Mouse (Mus musculus) midbrain, embryonic 10.5 days (tissue): ENCODE results near the gene Nomo1. TPM values are rescaled to one million over a fixed set of nuclear protein-coding genes. Genes with fewer than 3 reads are reported as not detected.

ENCODE experiments used
- DNase-seq: peaks from one replicate; pipeline ENCODE4 v3.0.0-alpha.2; 2017; ENCODE audit warnings: low spot score
- H3K27ac ChIP-seq: fragments of 300-500 bp; sonication (generic); replicated peaks from 2 replicates; pipeline ENCODE4 v1.5.1; 2016; ENCODE audit warnings: mild to moderate bottlenecking
- H3K27me3 ChIP-seq: fragments of 300-500 bp; sonication (generic); 2 replicates; pipeline ENCODE4 v1.6.1; 2016; ENCODE audit warnings: low read depth, mild to moderate bottlenecking; ENCODE audit not compliant: poor library complexity, severe bottlenecking
- H3K36me3 ChIP-seq: fragments of 300-500 bp; sonication (generic); 2 replicates; pipeline ENCODE4 v1.6.1; 2016; ENCODE audit warnings: mild to moderate bottlenecking, moderate library complexity
- H3K4me1 ChIP-seq: fragments of 300-500 bp; sonication (generic); 2 replicates; pipeline ENCODE4 v1.6.1; 2016
- H3K4me3 ChIP-seq: fragments of 300-500 bp; sonication (generic); 2 replicates; pipeline ENCODE4 v1.5.1; 2016; ENCODE audit warnings: mild to moderate bottlenecking, moderate library complexity
- H3K9me3 ChIP-seq: fragments of 300-500 bp; sonication (generic); replicated peaks from 2 replicates; pipeline ENCODE4 v1.6.1; 2016; ENCODE audit warnings: mild to moderate bottlenecking
- WGBS: fragments of 180-500 bp; shearing (Covaris S2); methylation state at CpG from one replicate; pipeline ENCODE4 v1.1.7; 2016; 5-methylcytosine and 5-hydroxymethylcytosine counted together
- polyA plus RNA-seq: library from polyadenylated mRNA; unstranded; fragments of >200 nt; fragmentation: Nextera tagmentation; extraction: Ambion mirVana; gene quantifications from 2 replicates; pipeline ENCODE4 v1.2.1, GENCODE M21; 2016

Gene Nomo1
- polyA plus RNA-seq, 1 experiment from 2014 or later, result 29.9 TPM

- Histone ChIP-seq H3K27me3 (no peaks in the 10 kb centered on the region), H3K27ac (no peak overlapping the region), H3K9me3 (no peaks in the 10 kb centered on the region), H3K4me1 (peaks cover 14% of the 10 kb centered on the region), H3K4me3 (no peak overlapping the region), H3K36me3 (peaks cover 87% of the 10 kb centered on the region)
- no peak for DNase-seq
- WGBS, result 90% methylated on average over 4 of the region's 4 CpGs
Observed at GRCm38 (mm10) chr7:46052161-46052821, 18.8 kb downstream of the Nomo1 start.

GRCm38 (mm10) chr7:46053566-46053965, 20.1 kb downstream of the Nomo1 start:
- no peaks in the 10 kb centered on the region for H3K27me3 ChIP-seq
- H3K27ac ChIP-seq, result no peak overlapping the region
- no peak for DNase-seq
- WGBS, result 93% methylated on average over 3 of the region's 3 CpGs
- peaks cover 87% of the 10 kb centered on the region for H3K36me3 ChIP-seq
- no peak overlapping the region for H3K4me3 ChIP-seq
- no peaks in the 10 kb centered on the region for H3K9me3 ChIP-seq
- H3K4me1 ChIP-seq, result peaks cover 14% of the 10 kb centered on the region

- no peak overlapping the region for H3K27ac ChIP-seq
- H3K27me3 ChIP-seq, result no peaks in the 10 kb centered on the region
- 96% methylated on average over 11 of the region's 11 CpGs for WGBS
- no peaks in the 10 kb centered on the region for H3K4me1 ChIP-seq
- no peak for DNase-seq
- no peaks in the 10 kb centered on the region for H3K9me3 ChIP-seq
- H3K4me3 ChIP-seq, result no peak overlapping the region
- peaks cover 99% of the 10 kb centered on the region for H3K36me3 ChIP-seq
Observed at GRCm38 (mm10) chr7:46058882-46059281, 25.4 kb downstream of the Nomo1 start.

GRCm38 (mm10) chr7:46060688-46061087, 27.2 kb downstream of the Nomo1 start:
- no peaks in the 10 kb centered on the region for H3K27me3 ChIP-seq
- no peaks in the 10 kb centered on the region for H3K4me1 ChIP-seq
- DNase-seq, result no peak
- peaks cover 99% of the 10 kb centered on the region for H3K36me3 ChIP-seq
- WGBS, result 98% methylated on average over 8 of the region's 8 CpGs
- no peak overlapping the region for H3K27ac ChIP-seq
- H3K9me3 ChIP-seq, result no peaks in the 10 kb centered on the region
- no peak overlapping the region for H3K4me3 ChIP-seq

- Histone ChIP-seq H3K36me3 (peaks cover 98% of the 10 kb centered on the region), H3K4me3 (no peak overlapping the region), H3K27me3 (no peaks in the 10 kb centered on the region), H3K9me3 (no peaks in the 10 kb centered on the region), H3K27ac (no peak overlapping the region), H3K4me1 (no peaks in the 10 kb centered on the region)
- 94% methylated on average over 16 of the region's 16 CpGs for WGBS
- no peak for DNase-seq
Observed at GRCm38 (mm10) chr7:46061614-46062013, 28.1 kb downstream of the Nomo1 start.

DNA sequence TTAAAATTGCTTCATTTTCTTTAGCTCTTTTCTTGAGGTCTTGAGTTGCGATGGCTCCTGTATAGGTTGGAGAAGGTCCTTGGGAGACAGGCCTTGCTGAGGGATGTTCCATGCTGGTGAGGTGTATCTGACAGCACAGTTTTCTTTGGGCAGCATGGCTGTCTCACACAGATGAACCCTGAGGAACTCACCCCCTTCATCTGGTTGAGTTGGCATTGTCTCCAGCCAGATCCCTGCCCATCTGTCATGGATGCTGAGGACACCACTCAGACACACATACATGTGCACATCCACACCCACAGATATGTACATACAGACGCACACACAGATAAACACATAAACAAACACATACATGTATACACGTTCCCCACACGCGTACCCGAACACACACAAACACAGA, 29.8 kb downstream of the Nomo1 start:
- no peaks in the 10 kb centered on the region for H3K27me3 ChIP-seq

GRCm38 (mm10) chr7:46068831-46069230, 35.3 kb downstream of the Nomo1 start:
- WGBS, result 95% methylated on average over 8 of the region's 8 CpGs
- Histone ChIP-seq H3K4me1 (no peaks in the 10 kb centered on the region), H3K9me3 (no peaks in the 10 kb centered on the region), H3K27me3 (no peaks in the 10 kb centered on the region), H3K36me3 (peaks cover 98% of the 10 kb centered on the region), H3K4me3 (no peak overlapping the region), H3K27ac (no peak overlapping the region)
- DNase-seq, result no peak

More for the DNA sequence above, 29.8 kb downstream of the Nomo1 start:
- DNase-seq, result no peak
- H3K27ac ChIP-seq, result no peak overlapping the region
- WGBS, result 94% methylated on average over 6 of the region's 6 CpGs
- H3K9me3 ChIP-seq, result no peaks in the 10 kb centered on the region
- peaks cover 98% of the 10 kb centered on the region for H3K36me3 ChIP-seq
- no peak overlapping the region for H3K4me3 ChIP-seq
- no peaks in the 10 kb centered on the region for H3K4me1 ChIP-seq

DNA sequence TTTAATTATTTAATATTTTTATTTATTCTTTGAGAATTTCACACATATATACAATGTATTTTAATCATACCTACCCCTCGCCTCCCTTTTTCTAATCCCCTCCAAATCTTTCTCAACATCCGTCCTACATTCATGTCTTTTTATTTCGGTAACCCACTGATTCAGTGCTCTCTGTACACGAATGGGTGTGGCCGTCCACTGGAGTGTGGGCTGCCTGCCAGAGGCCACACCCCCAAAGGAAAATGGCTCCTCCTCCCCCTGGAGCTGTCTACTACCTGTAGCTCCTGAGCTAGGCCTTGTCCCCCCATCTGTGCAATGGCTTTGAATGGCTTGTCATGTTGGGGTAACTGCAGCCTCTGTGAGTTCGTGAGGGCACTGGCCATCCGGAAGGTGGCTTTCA, 43.3 kb downstream of the Nomo1 start:
- H3K4me1 ChIP-seq, result no peaks in the 10 kb centered on the region
- no peaks in the 10 kb centered on the region for H3K27me3 ChIP-seq
- no peak overlapping the region for H3K4me3 ChIP-seq
- peaks cover 95% of the 10 kb centered on the region for H3K36me3 ChIP-seq
- whole genome bisulfite sequencing, result 89% methylated on average over 7 of the region's 7 CpGs
- no peak overlapping the region for H3K27ac ChIP-seq
- H3K9me3 ChIP-seq, result no peaks in the 10 kb centered on the region
- no peak for DNase-seq

- WGBS, result 94% methylated on average over 12 of the region's 12 CpGs
- Histone ChIP-seq H3K9me3 (no peaks in the 10 kb centered on the region), H3K36me3 (peaks cover 95% of the 10 kb centered on the region), H3K27ac (no peak overlapping the region), H3K4me1 (no peaks in the 10 kb centered on the region), H3K4me3 (no peak overlapping the region), H3K27me3 (no peaks in the 10 kb centered on the region)
- no peak for DNase-seq
Observed at GRCm38 (mm10) chr7:46077675-46078074, 44.2 kb downstream of the Nomo1 start.

- Histone ChIP-seq H3K9me3 (peaks cover 8% of the 10 kb centered on the region; the same call in 1 of the 2 replicates), H3K27me3 (no peaks in the 10 kb centered on the region), H3K27ac (no peak overlapping the region), H3K4me1 (peaks cover 4% of the 10 kb centered on the region; the same call in 1 of the 2 replicates), H3K36me3 (peaks cover 66% of the 10 kb centered on the region), H3K4me3 (no peak overlapping the region)
- WGBS, result 91% methylated on average over 10 of the region's 10 CpGs
- no peak for DNase-seq
Observed at GRCm38 (mm10) chr7:46084024-46084423, 50.5 kb downstream of the Nomo1 start.

DNA sequence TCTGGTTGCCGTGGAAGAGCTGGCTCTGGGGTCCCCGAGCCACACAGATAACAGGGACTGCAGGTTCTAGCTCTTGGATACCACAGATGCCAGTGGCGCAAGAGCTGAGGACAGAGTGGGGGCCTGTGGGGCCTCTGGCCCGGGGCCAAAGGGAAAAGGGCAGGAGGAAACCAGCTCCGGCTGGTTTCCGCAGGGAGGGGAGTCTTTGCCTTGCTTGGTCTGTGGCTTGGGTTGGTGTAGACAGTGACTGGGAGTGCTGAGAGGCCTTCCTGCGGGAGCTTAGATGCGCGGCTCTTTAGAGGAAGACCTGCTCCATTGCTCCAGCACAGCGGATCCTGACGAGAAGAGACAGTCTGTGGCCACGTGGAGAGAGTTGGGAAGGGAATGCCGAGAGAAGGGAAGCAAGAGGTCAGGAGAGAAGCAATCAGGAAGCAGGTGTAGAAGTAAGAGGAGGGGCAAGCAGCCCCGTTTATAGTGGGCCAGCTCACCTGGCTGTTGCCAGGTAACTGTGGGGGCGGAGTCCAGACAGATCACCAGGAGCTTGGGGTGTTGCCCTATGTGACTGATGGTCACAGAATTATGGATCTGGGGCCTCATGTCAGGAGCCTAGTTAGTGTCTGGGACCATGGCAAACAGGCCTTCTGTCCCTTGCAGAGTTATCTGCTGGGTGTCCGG, 51.5 kb downstream of the Nomo1 start:
- 82% methylated on average over 16 of the region's 16 CpGs for WGBS
- Histone ChIP-seq H3K4me3 (no peak overlapping the region), H3K9me3 (peaks cover 12% of the 10 kb centered on the region; the same call in 1 of the 2 replicates), H3K27ac (no peak overlapping the region), H3K36me3 (peaks cover 57% of the 10 kb centered on the region), H3K27me3 (peaks cover 3% of the 10 kb centered on the region; the same call in 1 of the 2 replicates), H3K4me1 (peaks cover 4% of the 10 kb centered on the region; the same call in 1 of the 2 replicates)
- DNase-seq, result no peak

DNA sequence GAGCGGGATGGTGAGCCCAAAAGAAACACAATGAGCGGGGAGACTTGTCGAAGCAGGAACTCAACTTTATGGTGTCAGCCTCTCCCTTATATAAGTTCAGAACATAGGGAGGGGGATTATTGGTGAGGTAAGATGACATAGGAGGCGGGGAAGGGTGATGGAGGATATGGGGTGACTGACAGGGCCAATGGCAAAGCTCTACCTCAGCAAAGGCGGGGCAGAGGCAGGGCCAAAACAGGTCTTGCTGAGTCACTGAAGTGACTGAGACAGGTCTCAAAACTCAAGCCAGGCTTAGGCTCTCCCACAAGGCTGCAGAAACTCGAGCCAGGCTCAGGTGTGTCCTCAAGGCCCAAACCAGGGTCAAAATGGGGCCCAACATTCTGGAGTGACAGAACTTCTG, 52.9 kb downstream of the Nomo1 start:
- Histone ChIP-seq H3K4me3 (no peak overlapping the region), H3K27me3 (peaks cover 17% of the 10 kb centered on the region), H3K36me3 (peaks cover 43% of the 10 kb centered on the region), H3K4me1 (peaks cover 4% of the 10 kb centered on the region; the same call in 1 of the 2 replicates), H3K27ac (no peak overlapping the region), H3K9me3 (peaks cover 12% of the 10 kb centered on the region; the same call in 1 of the 2 replicates)
- no peak for DNase-seq
- 91% methylated on average over 6 of the region's 6 CpGs for WGBS

DNA sequence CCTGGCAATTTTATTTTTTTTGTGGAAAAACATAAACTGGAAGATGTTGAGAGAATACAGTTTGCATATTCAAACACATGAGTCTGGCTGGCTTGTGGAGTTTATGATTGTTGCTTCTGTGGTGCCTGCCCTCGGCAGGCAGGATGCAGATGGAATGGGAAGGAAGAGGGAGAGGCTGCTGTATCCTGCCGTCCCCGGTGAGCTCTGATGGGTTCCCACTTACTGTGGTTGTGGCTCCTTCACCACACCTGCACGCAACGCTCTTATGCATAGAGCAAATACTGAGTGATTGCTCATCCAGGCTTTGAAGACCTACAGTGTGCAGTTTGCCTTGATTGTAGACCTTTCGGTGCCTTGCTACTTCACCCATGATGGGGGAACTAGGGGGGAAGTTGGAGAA, 54.7 kb downstream of the Nomo1 start:
- WGBS, result 96% methylated on average over 6 of the region's 6 CpGs
- Histone ChIP-seq H3K9me3 (peaks cover 12% of the 10 kb centered on the region; the same call in 1 of the 2 replicates), H3K36me3 (peaks cover 24% of the 10 kb centered on the region), H3K27ac (no peak overlapping the region), H3K4me3 (no peak overlapping the region), H3K4me1 (peaks cover 13% of the 10 kb centered on the region), H3K27me3 (peaks cover 32% of the 10 kb centered on the region)
- no peak for DNase-seq
